Mouse (Mus musculus): ENCODE results near the gene Scyl1. TPM values are rescaled to one million over a fixed set of nuclear protein-coding genes. Genes with fewer than 3 reads are reported as not detected.

Gene Scyl1
- polyA plus RNA-seq, 1 experiment from 2014 or later, result 80.0 TPM

DNA sequence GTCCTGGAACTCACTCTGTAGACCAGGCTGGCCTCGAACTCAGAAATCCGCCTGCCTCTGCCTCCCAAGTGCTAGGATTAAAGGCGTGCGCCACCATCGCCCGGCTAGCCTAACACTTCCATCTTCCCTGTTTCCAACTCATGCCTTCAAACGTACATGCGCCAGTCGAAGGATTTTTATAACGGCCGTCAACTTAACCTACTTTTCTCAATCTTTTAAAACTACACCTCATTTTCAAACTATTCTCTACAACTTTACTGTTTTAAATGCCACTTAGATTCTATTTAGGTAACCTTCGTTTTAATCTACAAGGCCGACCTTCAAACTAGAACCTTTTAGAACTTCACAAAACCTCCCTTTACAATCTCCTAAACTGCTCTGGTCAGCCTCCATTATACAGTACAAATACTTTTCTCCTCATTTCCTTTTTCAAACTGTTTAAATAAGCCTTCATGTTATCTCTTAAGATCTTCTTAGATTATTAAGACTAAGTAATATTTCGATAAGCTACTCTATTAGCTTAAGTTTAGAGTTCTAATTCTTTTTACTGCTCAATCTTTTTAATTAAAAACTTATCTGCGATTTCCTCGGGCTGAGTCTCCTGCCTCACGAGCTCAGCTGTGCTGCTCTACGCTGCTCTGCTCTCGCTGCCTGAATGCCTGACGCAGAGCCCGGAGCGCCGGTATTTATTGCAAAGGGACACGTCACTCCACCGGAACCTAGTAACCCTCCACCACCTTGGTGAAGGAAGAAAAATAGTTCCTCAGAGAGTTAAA, 31.0 kb upstream of the Scyl1 start:
- H3K27ac ChIP-seq, result peak overlapping the region; percentile 99
- no peaks in the 10 kb centered on the region for H3K9me3 ChIP-seq
- peak overlapping the region; percentile 100 for H3K4me3 ChIP-seq
- peaks cover 21% of the 10 kb centered on the region for H3K36me3 ChIP-seq
- no peaks in the 10 kb centered on the region for H3K27me3 ChIP-seq
- H3K4me1 ChIP-seq, result peaks cover 33% of the 10 kb centered on the region
- peak overlapping the region; percentile 99 for H3K9ac ChIP-seq
- peak overlapping the region; percentile 77 for H3K4me2 ChIP-seq (replicated peaks)
- under 1% methylated on average over 25 of the region's 25 CpGs for WGBS
- no peak for ATAC-seq (ENCODE audit: insufficient number of reproducible peaks, insufficient read depth, low FRiP score, low TSS enrichment)

DNA sequence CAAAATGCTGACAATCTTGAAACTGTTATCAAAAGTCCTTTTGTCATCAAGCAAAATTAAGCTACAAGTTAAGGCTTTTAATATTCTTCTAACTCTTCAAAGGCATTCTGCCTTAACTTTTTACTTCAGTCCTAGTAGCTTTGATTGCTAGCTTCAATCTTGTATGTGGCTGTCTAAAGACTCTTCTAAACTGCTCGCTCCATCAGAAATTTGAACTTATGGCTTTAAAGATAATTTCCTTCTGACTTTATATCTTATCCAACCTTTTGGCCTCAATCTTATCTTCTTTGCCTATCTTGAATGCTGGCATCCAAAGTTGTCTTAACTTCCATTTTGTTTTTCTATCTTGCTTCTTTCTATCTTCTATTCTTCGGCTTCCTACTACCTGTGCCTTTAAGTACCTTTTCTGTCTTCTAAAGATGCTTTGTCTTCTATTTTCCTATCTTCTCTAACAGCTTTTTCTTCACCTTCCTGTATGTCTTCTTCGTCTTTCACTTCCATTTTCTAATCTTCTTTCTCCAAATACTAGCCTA, 30.3 kb upstream of the Scyl1 start:
- Histone ChIP-seq H3K27ac (peak overlapping the region; percentile 99), H3K9ac (peak overlapping the region; percentile 99), H3K4me3 (peak overlapping the region; percentile 100), H3K36me3 (peaks cover 28% of the 10 kb centered on the region), H3K9me3 (no peaks in the 10 kb centered on the region), H3K4me1 (peaks cover 34% of the 10 kb centered on the region), H3K27me3 (no peaks in the 10 kb centered on the region), H3K4me2 (replicated peaks) (peak overlapping the region; percentile 77)
- ATAC-seq (ENCODE audit: insufficient number of reproducible peaks, insufficient read depth, low FRiP score, low TSS enrichment), result no peak
- WGBS, result 7% methylated on average over 3 of the region's 3 CpGs

DNA sequence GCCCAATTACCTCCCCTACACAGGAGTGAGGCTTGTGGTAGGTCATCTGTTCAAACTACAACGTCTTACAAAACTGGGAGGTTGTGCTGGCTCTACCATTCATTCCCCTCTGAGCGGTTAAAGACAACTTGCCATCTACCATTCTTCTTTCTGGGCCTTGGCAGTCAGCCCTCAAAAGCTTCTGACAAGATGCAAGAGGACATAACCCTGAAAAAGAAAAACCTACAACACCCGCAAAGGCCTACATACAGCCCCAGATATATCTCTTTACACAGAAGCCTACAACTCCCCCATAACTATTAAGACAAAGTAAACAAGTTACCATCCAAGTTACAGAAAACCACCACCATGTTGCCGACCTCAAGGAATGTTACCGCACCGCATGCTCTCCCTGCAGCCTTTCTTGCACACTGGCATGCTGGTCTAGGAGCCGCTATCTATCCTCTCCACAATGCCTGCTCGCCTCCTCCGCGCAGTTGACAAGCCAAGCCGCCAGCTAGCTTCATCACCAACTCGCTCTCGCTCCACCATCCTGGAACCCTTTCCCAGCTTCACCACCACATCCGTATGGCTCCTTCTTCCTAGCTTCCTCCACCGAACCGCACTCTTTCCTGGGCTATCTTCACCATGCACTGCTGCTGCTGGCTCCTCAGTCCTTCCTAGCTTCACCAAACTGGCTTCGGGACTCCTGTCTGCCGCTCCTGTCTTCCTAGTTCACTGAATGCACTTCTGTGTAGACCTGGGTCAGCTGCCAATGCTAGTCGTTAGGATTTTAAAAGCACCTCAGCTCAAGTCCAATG, 29.6 kb upstream of the Scyl1 start:
- Histone ChIP-seq H3K4me1 (peaks cover 34% of the 10 kb centered on the region), H3K9me3 (no peaks in the 10 kb centered on the region), H3K36me3 (peaks cover 34% of the 10 kb centered on the region), H3K27me3 (no peaks in the 10 kb centered on the region), H3K9ac (peak overlapping the region; percentile 99), H3K27ac (peak overlapping the region; percentile 99), H3K4me3 (peak overlapping the region; percentile 100), H3K4me2 (replicated peaks) (peak overlapping the region; percentile 77)
- under 1% methylated on average over 19 of the region's 19 CpGs for WGBS
- no peak for ATAC-seq (ENCODE audit: insufficient number of reproducible peaks, insufficient read depth, low FRiP score, low TSS enrichment)

- no peak for ATAC-seq (ENCODE audit: insufficient number of reproducible peaks, insufficient read depth, low FRiP score, low TSS enrichment)
- Histone ChIP-seq H3K36me3 (peaks cover 39% of the 10 kb centered on the region), H3K9ac (peak overlapping the region; percentile 99), H3K27ac (peak overlapping the region; percentile 99), H3K4me1 (peaks cover 32% of the 10 kb centered on the region), H3K4me3 (peak overlapping the region; percentile 100), H3K27me3 (no peaks in the 10 kb centered on the region), H3K9me3 (no peaks in the 10 kb centered on the region), H3K4me2 (replicated peaks) (peak overlapping the region; percentile 77)
- 0% methylated on average over 2 of the region's 2 CpGs for WGBS
Measured at GRCm38 (mm10) chr19:5800350-5800631, 29.1 kb upstream of the Scyl1 start.

DNA sequence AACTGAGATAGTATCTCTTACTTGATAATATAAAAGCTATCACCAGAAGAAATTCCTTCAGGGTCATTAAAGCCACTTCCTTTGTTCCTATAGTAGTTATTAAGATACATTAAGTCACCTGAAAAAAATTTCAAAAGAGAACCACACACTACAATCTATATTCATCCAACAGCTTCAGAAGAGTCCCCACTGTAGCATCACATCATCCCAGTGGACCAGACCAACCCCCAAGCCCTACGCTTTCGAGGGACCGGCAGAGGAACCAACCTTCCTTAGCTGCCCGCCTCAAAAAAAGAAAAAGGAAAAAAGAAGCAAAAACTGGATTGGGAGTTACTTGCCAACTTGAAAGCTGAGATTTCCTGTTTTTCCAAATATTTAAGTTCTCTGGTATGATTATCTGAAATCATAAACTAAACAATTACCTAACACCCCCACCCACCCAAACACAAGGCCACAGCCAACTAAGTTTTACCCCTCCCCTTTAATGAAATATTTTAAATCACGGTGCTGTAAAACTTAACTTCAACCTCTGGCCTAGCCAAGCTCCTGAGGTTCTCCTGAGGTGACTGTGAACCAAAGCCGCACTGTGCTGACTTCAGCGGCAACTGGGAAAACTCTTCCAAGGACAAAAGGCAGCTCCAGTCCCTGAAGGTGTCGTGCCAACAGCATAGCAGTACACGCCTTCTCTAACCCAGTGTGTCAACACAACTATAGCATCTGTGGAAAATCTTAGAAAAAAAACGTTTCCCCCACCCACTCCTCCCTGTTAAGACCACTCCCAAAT, 28.5 kb upstream of the Scyl1 start:
- no peaks in the 10 kb centered on the region for H3K27me3 ChIP-seq
- peaks cover 31% of the 10 kb centered on the region for H3K4me1 ChIP-seq
- no peak for ATAC-seq (ENCODE audit: insufficient number of reproducible peaks, insufficient read depth, low FRiP score, low TSS enrichment)
- peak overlapping the region; percentile 99 for H3K27ac ChIP-seq
- peaks cover 44% of the 10 kb centered on the region for H3K36me3 ChIP-seq
- H3K9me3 ChIP-seq, result no peaks in the 10 kb centered on the region
- peak overlapping the region; percentile 77 for H3K4me2 ChIP-seq (replicated peaks)
- peak overlapping the region; percentile 99 for H3K9ac ChIP-seq
- WGBS, result under 1% methylated on average over 10 of the region's 10 CpGs
- H3K4me3 ChIP-seq, result peak overlapping the region; percentile 100

DNA sequence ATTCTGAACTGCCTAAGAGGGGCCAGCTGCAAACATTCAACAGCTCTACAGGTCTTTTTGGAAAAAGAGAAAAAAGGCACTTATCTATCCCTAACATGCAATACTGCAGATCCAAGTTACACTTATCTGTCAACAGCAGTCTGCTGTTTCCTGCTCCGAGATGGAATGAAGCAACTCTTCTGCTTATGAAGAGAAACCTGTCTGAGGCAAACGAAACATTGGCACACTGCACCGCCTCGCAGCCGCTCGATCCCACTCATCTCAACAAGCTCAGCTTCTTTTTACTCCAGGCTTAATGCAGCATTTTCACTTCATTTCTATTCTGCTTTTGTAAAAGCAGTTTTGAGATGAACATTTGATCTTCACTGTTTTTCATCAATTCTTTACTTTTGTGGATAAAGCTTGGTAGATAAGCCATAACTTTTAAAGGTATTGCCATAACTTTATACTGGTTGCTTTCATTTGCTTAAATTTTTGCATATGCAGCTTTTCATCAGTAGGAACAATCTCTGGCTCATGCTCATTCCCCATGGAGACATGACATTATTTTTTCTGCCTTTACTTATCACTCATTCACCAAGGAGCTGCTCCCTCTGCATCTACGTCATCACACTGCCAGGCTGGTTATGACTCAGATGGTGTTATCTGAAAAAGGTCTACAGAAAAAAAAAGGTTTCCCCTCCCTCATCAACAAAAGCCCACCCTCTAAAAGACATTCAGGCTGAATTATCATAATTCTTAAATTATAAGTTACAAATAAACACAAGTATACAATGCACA, 27.7 kb upstream of the Scyl1 start:
- no peaks in the 10 kb centered on the region for H3K27me3 ChIP-seq
- 2% methylated on average over 7 of the region's 7 CpGs for WGBS
- H3K9me3 ChIP-seq, result no peaks in the 10 kb centered on the region
- H3K4me2 ChIP-seq (replicated peaks), result peak overlapping the region; percentile 77
- 0 out of 2 replicates have a peak overlapping the region, but pooled peaks have one; percentile 19 for H3K27ac ChIP-seq
- peaks cover 45% of the 10 kb centered on the region for H3K36me3 ChIP-seq
- peak overlapping the region; percentile 100 for H3K4me3 ChIP-seq
- peak overlapping the region; percentile 99 for H3K9ac ChIP-seq
- peaks cover 24% of the 10 kb centered on the region for H3K4me1 ChIP-seq
- ATAC-seq (ENCODE audit: insufficient number of reproducible peaks, insufficient read depth, low FRiP score, low TSS enrichment), result no peak

- no peak for ATAC-seq (ENCODE audit: insufficient number of reproducible peaks, insufficient read depth, low FRiP score, low TSS enrichment)
- Histone ChIP-seq H3K9ac (peak overlapping the region; percentile 67), H3K4me3 (peak overlapping the region; percentile 100), H3K27ac (no peak overlapping the region; the same call in 1 of the 2 replicates), H3K4me1 (peaks cover 21% of the 10 kb centered on the region), H3K9me3 (no peaks in the 10 kb centered on the region), H3K36me3 (peaks cover 45% of the 10 kb centered on the region), H3K27me3 (no peaks in the 10 kb centered on the region), H3K4me2 (replicated peaks) (peak overlapping the region; percentile 77)
- WGBS, result 28% methylated on average over 7 of the region's 7 CpGs
Measured at GRCm38 (mm10) chr19:5797381-5798111, 26.3 kb upstream of the Scyl1 start.

DNA sequence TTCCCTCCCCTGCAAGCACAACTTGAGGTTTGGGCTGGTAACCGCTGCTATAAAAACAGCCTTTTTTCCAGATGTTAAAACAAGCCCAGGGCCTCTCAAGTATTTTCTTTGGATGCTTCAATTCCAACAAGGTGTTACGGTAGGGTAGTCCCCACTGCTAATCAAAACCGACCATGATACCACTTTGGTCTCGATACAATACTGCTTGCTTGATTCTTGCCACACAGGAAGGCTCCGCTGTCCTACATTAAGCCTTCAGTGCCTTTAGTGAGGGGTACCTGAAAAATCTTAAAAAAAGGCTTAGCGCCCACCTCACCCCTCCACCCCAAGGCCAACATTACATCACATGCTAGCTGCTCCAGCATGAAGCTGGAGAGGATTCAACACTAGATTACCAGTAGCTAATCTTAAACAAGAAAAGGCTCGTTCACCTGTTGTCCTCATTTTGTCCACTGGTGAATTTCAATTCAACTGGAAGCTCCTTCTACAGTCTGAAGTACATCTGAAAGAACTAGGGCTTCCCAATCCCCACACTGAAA, 25.4 kb upstream of the Scyl1 start:
- Histone ChIP-seq H3K9ac (peak overlapping the region; percentile 67), H3K4me3 (peak overlapping the region; percentile 100), H3K36me3 (peaks cover 45% of the 10 kb centered on the region), H3K9me3 (no peaks in the 10 kb centered on the region), H3K4me2 (replicated peaks) (peak overlapping the region; percentile 77), H3K4me1 (peaks cover 21% of the 10 kb centered on the region), H3K27me3 (no peaks in the 10 kb centered on the region), H3K27ac (0 out of 2 replicates have a peak overlapping the region, but pooled peaks have one; percentile 57)
- ATAC-seq (ENCODE audit: insufficient number of reproducible peaks, insufficient read depth, low FRiP score, low TSS enrichment), result no peak
- 63% methylated on average over 7 of the region's 7 CpGs for whole genome bisulfite sequencing

DNA sequence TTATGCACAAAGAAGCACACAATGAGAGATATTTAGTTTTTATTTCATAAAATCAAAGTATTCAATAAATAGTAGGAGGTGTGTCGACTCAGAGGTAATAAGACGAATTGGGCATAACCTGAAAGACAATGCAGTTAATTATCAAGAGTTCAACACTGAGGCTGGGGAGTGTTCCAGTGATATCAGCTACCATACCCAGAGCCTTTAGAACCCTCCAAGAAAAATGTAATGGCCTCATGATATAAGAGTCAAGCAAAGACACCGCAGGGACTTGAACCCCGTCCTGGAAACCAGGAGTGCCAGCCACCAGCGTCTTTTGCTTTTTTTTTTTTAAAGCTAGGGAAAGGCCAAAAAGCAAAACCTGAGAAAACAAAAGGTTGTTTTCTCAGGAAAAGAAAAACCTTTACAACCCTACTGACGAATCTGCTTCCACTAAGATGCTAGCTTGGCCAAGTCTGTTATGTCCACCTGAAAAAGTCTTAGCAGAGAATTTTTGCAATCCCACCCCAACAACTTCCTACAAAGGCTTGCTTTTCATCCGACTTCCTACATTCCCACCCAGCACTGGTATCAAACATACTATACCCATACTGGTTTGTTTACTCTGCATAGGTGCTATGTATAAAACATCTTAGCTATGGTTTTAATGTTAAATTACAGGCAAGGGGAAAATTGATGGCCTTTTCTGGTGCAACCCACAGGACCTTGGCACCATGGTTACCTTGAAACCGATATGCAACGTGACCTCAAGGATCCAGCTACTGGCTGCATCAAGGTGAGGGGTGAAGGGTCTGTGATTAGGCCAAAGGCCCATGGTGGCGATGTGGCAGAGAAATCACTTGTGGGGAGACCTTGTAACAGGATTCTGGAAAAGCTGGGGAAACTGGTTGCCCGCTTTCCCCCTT, 24.7 kb upstream of the Scyl1 start:
- ATAC-seq (ENCODE audit: insufficient number of reproducible peaks, insufficient read depth, low FRiP score, low TSS enrichment), result no peak
- Histone ChIP-seq H3K27me3 (no peaks in the 10 kb centered on the region), H3K9ac (peak overlapping the region; percentile 67), H3K4me3 (peak overlapping the region; percentile 100), H3K4me2 (replicated peaks) (peak overlapping the region; percentile 77), H3K9me3 (no peaks in the 10 kb centered on the region), H3K4me1 (peaks cover 21% of the 10 kb centered on the region), H3K36me3 (peaks cover 45% of the 10 kb centered on the region), H3K27ac (peak overlapping the region; percentile 57; the same call in 1 of the 2 replicates)
- 70% methylated on average over 11 of the region's 11 CpGs for WGBS

All from embryonic facial prominence, embryonic 12.5 days (tissue).